Mouse (Mus musculus) liver, adult 2 months (tissue): ENCODE measurements around the gene Dixdc1.

Source experiments
- CTCF ChIP-seq: fragments of 200-500 bp; IDR thresholded peaks from 2 replicates; pipeline ENCODE4 v1.5.1; 2011; ENCODE audit warnings: low read depth, low read length, control low read depth
- POLR2A ChIP-seq: fragments of 200-500 bp; IDR thresholded peaks from 2 replicates; pipeline ENCODE4 v1.6.1; 2011; ENCODE audit warnings: low read length, control low read depth; ENCODE audit not compliant: insufficient read depth; ENCODE audit errors: extremely low read depth

GRCm38 (mm10) chr9:50695153-50695552 lies 44.2 kb downstream of the Dixdc1 start:
- TF ChIP-seq CTCF, result no peak
- TF ChIP-seq POLR2A, result no peak
